In genomic region chr3:100568443-100569390, GRCm38 (mm10) we compare ENCODE assay signal across 8 mouse cellular contexts.
DNase-seq lines count a peak whose midpoint lies in the region; ATAC-seq and TF ChIP-seq lines count a peak whose summit lies in the region.

No protein-coding gene starts in this region.

- peak; percentile 76 for TF ChIP-seq CTCF in intestine, postnatal 0 days (IDR thresholded peaks at IDR 0.05; ENCODE audit: low read depth)
- TF ChIP-seq CTCF in liver, postnatal 0 days (IDR thresholded peaks at IDR 0.05; ENCODE audit: low read depth): peak; percentile 77

- WGBS in intestine, postnatal 0 days: 88% methylated on average over 13 of the region's 13 CpGs
- WGBS in intestine, embryonic 15.5 days: 83% methylated on average over 13 of the region's 13 CpGs
- WGBS in liver, postnatal 0 days (ENCODE audit: insufficient replicate concordance): 79% methylated on average over 13 of the region's 13 CpGs

- H3K9ac ChIP-seq in intestine, postnatal 0 days (ENCODE audit: low read depth, low read length): no peak overlapping the region
- H3K9ac ChIP-seq in intestine, embryonic 15.5 days: no peak overlapping the region
- H3K9ac ChIP-seq in liver, postnatal 0 days (replicated peaks): no peak overlapping the region

- no peaks in the 10 kb centered on the region for H3K9me3 ChIP-seq in intestine, postnatal 0 days (ENCODE audit: control insufficient read depth)
- no peaks in the 10 kb centered on the region for H3K9me3 ChIP-seq in intestine, embryonic 15.5 days
- no peaks in the 10 kb centered on the region for H3K9me3 ChIP-seq in liver, postnatal 0 days (ENCODE audit: low read length)

- H3K27me3 ChIP-seq in intestine, postnatal 0 days (replicated peaks; ENCODE audit: control insufficient read depth, insufficient read depth, low read length): no peaks in the 10 kb centered on the region
- H3K27me3 ChIP-seq in intestine, embryonic 15.5 days (replicated peaks): no peaks in the 10 kb centered on the region
- H3K27me3 ChIP-seq in liver, postnatal 0 days (ENCODE audit: insufficient read depth, low read length): no peaks in the 10 kb centered on the region

- ATAC-seq in intestine, postnatal 0 days: no peak
- ATAC-seq in intestine, embryonic 15.5 days: no peak
- no peak for ATAC-seq in liver, postnatal 0 days

- TF ChIP-seq EP300 in liver, postnatal 0 days (IDR thresholded peaks at IDR 0.05; ENCODE audit: low read depth): no peak

- peak; percentile 70 for DNase-seq in CD4-positive, CD25-positive, alpha-beta regulatory T cell, adult 2 months (ENCODE audit: low read depth, low spot score)
- peak; percentile 15 for DNase-seq in c-Kit-negative CD71-positive TER-119-positive erythroid progenitor cells, embryonic 14.5 days (ENCODE audit: low read depth, low spot score)
- no peak for DNase-seq in liver, postnatal 0 days
- no peak for DNase-seq in layer of hippocampus, adult 11-12 months (ENCODE audit: low spot score)
- DNase-seq in gastrocnemius, adult 8-10 months (ENCODE audit: low spot score in 2 of 2): no peak
- DNase-seq in left cerebral cortex, adult 18-20 months (ENCODE audit: low spot score in 2 of 2): no peak

- H3K27ac ChIP-seq in intestine, postnatal 0 days (ENCODE audit: low read depth, low read length): no peak overlapping the region
- no peak overlapping the region for H3K27ac ChIP-seq in intestine, embryonic 15.5 days
- no peak overlapping the region for H3K27ac ChIP-seq in liver, postnatal 0 days (ENCODE audit: low read depth)

- no peak overlapping the region for H3K4me2 ChIP-seq in intestine, postnatal 0 days (replicated peaks; ENCODE audit: low read depth)
- no peak overlapping the region for H3K4me2 ChIP-seq in intestine, embryonic 15.5 days (replicated peaks)
- no peak overlapping the region for H3K4me2 ChIP-seq in liver, postnatal 0 days (ENCODE audit: low read depth, low read length)

- no peaks in the 10 kb centered on the region for H3K4me1 ChIP-seq in intestine, postnatal 0 days (replicated peaks; ENCODE audit: control insufficient read depth, insufficient read depth, low read length)
- no peaks in the 10 kb centered on the region for H3K4me1 ChIP-seq in intestine, embryonic 15.5 days (replicated peaks)
- no peaks in the 10 kb centered on the region for H3K4me1 ChIP-seq in liver, postnatal 0 days (ENCODE audit: insufficient read depth)

- H3K36me3 ChIP-seq in intestine, postnatal 0 days (ENCODE audit: control insufficient read depth, insufficient read depth): peaks cover 20% of the 10 kb centered on the region
- H3K36me3 ChIP-seq in intestine, embryonic 15.5 days: no peaks in the 10 kb centered on the region
- peaks cover 2% of the 10 kb centered on the region; the same call in 1 of the 2 replicates for H3K36me3 ChIP-seq in liver, postnatal 0 days (replicated peaks; ENCODE audit: insufficient read depth, low read length)

- H3K4me3 ChIP-seq in intestine, postnatal 0 days (ENCODE audit: low read depth, low read length): no peak overlapping the region
- H3K4me3 ChIP-seq in intestine, embryonic 15.5 days (replicated peaks): no peak overlapping the region
- no peak overlapping the region for H3K4me3 ChIP-seq in liver, postnatal 0 days (ENCODE audit: low read depth, low read length)

Comparison
In these comparisons a context has a peak if more than half of its experiments do, and no peak if none do; other contexts are left out.
1. DNase-seq: peak in CD4-positive, CD25-positive, alpha-beta regulatory T cell, adult 2 months (single experiment) and c-Kit-negative CD71-positive TER-119-positive erythroid progenitor cells, embryonic 14.5 days (single experiment); none in liver, postnatal 0 days (single experiment), layer of hippocampus, adult 11-12 months (single experiment), gastrocnemius, adult 8-10 months (0 of 2) and left cerebral cortex, adult 18-20 months (0 of 2).